Mouse (Mus musculus) adrenal gland, postnatal 10 days (tissue): Measurements from ENCODE around the gene Ttll1. TPM values are rescaled to one million over a fixed set of nuclear protein-coding genes. Genes with fewer than 3 reads are reported as not detected.

ENCODE experiments used
- DNase-seq: peaks from one replicate; pipeline ENCODE4 v3.0.0; 2021; ENCODE audit warnings: mixed read lengths
- microRNA-seq: library from miRNA; unstranded; fragments of <30 nt; microRNA quantifications from one replicate; pipeline ENCODE4 v1.2.0, GENCODE M21; 2021
- total RNA-seq, 2 experiments: library from RNA; stranded (reverse); gene quantifications; 2 replicates each; pipeline ENCODE4 v1.2.3; 2021

Ttll1 gene
- total RNA-seq, 2 experiments from 2014 or later = 7.0 to 9.5 TPM

GRCm38 (mm10) chr15:83455034-83455433, 55.7 kb downstream of the Ttll1 start:
- DNase-seq = no peak

DNA sequence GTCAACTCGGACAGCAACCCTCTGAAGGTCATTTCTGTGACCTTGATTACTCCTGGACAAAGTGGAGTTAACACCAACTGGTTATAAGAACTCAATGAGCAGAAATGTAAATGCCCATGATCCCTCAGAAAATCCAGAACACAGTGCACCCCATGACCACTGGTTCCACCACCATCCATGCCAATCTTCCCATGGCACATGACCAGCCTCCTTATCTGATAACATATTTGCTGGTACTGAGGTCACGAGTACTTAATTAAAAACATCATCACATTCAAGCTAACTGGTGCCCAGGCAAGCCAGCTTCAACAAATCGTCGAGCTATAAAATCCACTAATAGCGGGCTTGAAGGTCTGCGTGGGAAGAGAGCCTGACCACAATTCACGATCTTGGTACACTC, 56.3 kb downstream of the Ttll1 start:
- no peak for DNase-seq

- peak; percentile 47 for DNase-seq
Measured at GRCm38 (mm10) chr15:83453879-83454278, 56.8 kb downstream of the Ttll1 start.

DNA sequence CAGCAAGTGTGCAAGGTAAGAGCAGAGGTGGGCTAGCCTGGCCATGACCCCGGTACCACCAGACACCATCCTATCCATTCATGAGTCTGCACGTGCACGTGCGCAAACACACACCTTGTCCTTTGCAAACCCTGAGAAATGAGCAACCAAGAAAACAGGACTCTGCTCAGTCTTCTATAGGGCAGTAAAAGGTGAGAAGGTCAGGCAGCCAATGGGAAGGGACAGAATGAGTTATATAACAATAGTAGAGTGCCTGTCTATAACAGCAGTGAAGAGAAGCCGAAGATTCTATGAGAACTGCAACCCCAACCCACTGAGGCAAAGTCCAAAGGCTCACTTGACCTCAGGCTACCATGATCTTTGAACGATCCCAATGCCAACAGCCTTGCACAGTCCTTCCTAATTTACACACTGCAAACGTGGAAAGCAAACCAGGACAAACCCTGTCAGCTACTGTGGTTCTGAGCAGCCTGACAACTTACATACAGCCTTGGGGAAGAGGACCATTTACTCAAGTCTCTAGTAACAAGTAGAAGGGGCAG, 58.4 kb downstream of the Ttll1 start:
- no peak for DNase-seq

- DNase-seq = peak; percentile 66
Measured at GRCm38 (mm10) chr15:83451621-83452210, 59.0 kb downstream of the Ttll1 start.

DNA sequence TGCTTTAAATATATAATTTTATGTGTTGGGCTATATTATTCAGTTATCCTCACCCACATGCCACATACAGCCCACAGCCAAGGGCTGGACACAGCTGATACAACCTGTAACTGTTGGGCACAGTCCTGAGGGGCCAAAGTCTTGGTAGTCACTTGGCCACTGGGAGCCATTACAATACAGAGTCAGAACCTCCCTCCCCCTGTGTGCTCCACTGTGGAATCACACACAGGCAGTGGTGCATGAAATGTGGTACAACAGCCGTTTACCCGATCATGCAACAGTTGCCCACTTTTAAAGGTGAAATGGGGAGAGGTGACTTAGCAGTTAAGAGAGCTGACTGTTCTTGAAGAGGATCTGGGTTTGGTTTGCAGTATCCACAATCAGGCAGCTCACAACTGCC, 60.7 kb downstream of the Ttll1 start:
- no peak for DNase-seq

GRCm38 (mm10) chr15:83448646-83449045, 62.0 kb downstream of the Ttll1 start:
- no peak for DNase-seq

DNA sequence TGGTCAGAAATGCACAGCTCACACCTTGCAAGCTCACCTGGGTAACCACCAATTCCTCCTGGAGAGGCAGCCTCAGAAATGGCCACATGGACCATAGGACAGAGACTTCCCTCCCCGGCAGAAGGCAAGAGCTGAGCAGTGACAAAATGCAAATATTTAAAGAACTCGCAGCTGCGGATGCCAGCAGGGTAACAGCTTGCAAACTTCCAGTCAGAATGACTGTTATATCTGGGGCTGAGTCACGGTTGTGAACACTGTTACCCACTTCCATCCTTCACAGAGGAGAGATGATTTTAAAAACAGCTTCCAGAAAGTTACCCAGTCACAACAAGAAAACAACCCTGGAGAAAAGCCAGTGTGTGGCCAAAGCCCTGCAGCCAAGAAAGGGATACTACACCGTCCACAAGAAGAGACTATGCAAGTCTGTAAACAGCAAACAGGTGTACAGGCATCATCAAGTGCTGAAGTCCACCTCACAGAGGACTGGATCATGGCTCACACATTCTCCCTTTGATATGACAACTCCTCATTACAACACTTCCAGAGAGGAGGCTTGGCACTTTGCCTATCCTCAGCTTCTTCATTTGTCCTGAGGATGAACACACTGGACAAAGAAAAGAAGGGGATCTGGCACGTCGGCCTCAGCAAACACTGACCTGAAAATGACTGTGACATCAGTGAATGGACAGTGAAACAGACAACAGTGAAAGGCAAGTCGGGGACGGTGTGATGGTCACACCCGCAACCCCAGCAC, 62.7 kb downstream of the Ttll1 start:
- DNase-seq = no peak

DNA sequence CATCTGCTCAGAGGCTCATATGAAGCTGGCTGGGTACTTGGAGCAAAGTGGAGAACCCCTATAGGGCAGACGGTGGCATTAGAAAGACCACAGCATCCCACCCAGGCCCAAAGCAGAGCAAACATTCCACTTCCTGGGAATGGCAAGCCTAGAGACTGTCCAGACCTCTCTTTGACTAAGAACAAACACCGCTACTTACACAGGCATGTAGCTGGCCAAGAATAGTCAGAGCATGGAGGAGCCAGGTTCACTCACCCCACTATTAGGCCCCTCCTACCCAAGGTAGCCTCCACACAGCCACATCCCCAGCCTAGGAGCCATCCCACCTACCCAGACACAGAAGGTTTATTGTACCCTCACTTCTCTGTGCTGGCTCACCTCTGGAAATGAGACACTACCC, 64.8 kb downstream of the Ttll1 start:
- no peak for DNase-seq

GRCm38 (mm10) chr15:83445383-83445782, 65.3 kb downstream of the Ttll1 start:
- no peak for DNase-seq

- DNase-seq = no peak
Measured at GRCm38 (mm10) chr15:83444425-83444824, 66.3 kb downstream of the Ttll1 start.

DNA sequence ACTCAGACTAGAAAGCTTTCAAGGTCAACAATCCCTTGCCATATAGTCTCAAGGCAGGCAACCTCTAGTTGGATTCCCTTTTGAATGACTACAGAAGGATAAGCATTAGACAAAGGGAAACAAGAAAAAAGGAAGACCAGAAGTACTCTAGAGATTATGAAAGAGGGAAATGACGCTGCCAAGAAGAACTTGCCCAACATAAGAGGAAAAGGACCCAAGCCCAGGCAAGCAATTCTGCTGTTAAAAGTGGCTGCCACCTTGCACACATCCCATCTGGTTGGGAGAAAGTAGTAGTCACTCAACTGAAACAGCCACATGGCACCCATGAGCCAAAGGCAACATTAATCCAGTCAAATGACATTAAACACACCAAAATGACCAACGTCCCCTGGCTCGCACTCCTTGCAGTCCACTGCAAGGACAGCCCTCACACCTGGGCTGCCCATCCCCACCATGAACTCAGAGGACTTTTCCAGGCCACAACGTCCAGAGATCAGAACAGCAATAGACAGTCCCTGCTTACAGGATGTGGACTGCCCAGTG, 68.1 kb downstream of the Ttll1 start:
- no peak for DNase-seq

DNA sequence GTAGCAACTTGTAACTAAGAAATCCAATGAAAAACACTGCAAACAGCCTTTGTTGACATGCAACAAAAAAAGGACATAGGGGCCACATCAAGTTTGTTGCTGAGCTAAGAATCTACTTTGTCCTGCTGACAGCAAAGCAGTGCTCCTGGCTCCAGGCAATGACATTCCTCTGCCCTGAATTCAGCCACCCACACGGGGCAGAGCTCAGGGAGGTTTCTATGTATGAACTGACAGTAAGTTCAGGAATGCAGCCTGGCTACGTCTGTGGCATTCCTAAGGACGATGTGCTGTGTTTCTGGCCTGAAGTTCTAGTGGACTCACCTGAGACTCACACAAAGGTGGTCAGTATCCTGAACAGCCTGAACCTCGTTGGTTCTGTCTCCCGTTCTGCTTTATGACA, 70.0 kb downstream of the Ttll1 start:
- no peak for DNase-seq

DNA sequence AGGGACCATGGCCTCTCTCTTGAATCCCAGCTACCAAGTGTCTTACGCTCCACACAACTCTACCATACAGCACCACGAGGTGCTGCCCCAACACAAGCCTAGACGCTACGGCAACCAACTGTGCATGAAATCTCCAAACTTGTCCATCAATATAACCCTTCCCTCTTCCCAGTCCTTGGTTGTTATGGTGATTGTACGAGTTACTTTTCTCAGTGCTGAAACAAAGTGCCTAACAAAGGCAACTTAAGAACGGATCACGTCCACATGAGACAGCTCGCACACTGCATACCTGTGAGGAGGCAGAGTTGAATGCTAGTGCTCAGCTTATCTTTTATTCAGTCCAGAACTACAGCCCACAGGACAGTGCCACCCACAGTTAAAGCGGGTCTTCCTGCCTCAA, 74.2 kb downstream of the Ttll1 start:
- no peak for DNase-seq

- no peak for DNase-seq
Measured at GRCm38 (mm10) chr15:83435324-83436090, 75.2 kb downstream of the Ttll1 start.

GRCm38 (mm10) chr15:83434692-83435091, 76.0 kb downstream of the Ttll1 start:
- DNase-seq = no peak

Small RNA genes lying within 50 kb of the gene (microRNA-seq; reads per million reads assigned to microRNA genes)
- not detected for gene Gm24575

Other genes with a start within 250 kb of the Ttll1 start
- 10 to 100 TPM; 24.0 to 24.7 TPM for gene Arfgap3, start 160.6 kb downstream of the Ttll1 start, total RNA-seq
- 10 to 100 TPM; 69.9 to 76.3 TPM for gene Pacsin2, start 46.3 kb downstream of the Ttll1 start, total RNA-seq
- 10 to 100 TPM; 10.4 to 12.1 TPM for gene Bik, start 16.0 kb upstream of the Ttll1 start, total RNA-seq
- gene Tspo, start 52.7 kb upstream of the Ttll1 start, total RNA-seq = 100 to 1,000 TPM; 298 to 316 TPM
- gene Mcat, start 52.9 kb upstream of the Ttll1 start, total RNA-seq = 10 to 100 TPM; 43.1 to 49.3 TPM
- 10 to 100 TPM; 19.0 to 21.1 TPM for gene Ttll12, start 84.3 kb upstream of the Ttll1 start, total RNA-seq
- gene Scube1, start 214.1 kb upstream of the Ttll1 start, total RNA-seq = 1 to 10 TPM; 5.5 to 9.4 TPM